Mouse (Mus musculus) limb, embryonic 14.5 days (tissue): Measurements from ENCODE around the gene Fam193a. TPM values are rescaled to one million over a fixed set of nuclear protein-coding genes. Genes with fewer than 3 reads are reported as not detected.

ENCODE experiments used
- ATAC-seq: fragments of 200-750 bp; cut with Nextera tagmentation; 2 replicates; pipeline ENCODE4 v1.8.0; 2017; ENCODE audit warnings: low read depth, moderate number of reproducible peaks, moderate TSS enrichment; ENCODE audit not compliant: low FRiP score
- DNase-seq: peaks from one replicate; pipeline ENCODE4 v3.0.0-alpha.2; 2015; ENCODE audit warnings: low spot score
- H3K27ac ChIP-seq: fragments of 300-500 bp; sonication (generic); replicated peaks from 2 replicates; pipeline ENCODE4 v1.5.1; 2014; ENCODE audit warnings: low read depth, mild to moderate bottlenecking, low read length, moderate library complexity, mixed read lengths
- H3K27me3 ChIP-seq: fragments of 300-500 bp; sonication (generic); 2 replicates; pipeline ENCODE4 v1.6.1; 2014; ENCODE audit warnings: low read length, mixed read lengths; ENCODE audit not compliant: control insufficient read depth, insufficient read depth
- H3K36me3 ChIP-seq: fragments of 300-500 bp; sonication (generic); 2 replicates; pipeline ENCODE4 v1.6.1; 2014; ENCODE audit warnings: mild to moderate bottlenecking, low read length, moderate library complexity, mixed read lengths; ENCODE audit not compliant: control insufficient read depth, insufficient read depth
- H3K4me1 ChIP-seq: fragments of 300-500 bp; sonication (generic); 2 replicates; pipeline ENCODE4 v1.6.1; 2014; ENCODE audit warnings: antibody characterized with exemption, low read length, mixed read lengths; ENCODE audit not compliant: control insufficient read depth, insufficient read depth
- H3K4me2 ChIP-seq: fragments of 300-500 bp; sonication (generic); replicated peaks from 2 replicates; pipeline ENCODE4 v1.6.1; 2014; ENCODE audit warnings: low read depth, mild to moderate bottlenecking, low read length, moderate library complexity; ENCODE audit not compliant: severe bottlenecking
- H3K4me3 ChIP-seq: fragments of 300-500 bp; sonication (generic); replicated peaks from 2 replicates; pipeline ENCODE4 v1.5.1; 2014; ENCODE audit warnings: low read length
- H3K9ac ChIP-seq: fragments of 300-500 bp; sonication (generic); 2 replicates; pipeline ENCODE4 v1.6.1; 2014; ENCODE audit warnings: mild to moderate bottlenecking, low read depth, low read length, moderate library complexity; ENCODE audit not compliant: severe bottlenecking
- H3K9me3 ChIP-seq: fragments of 300-500 bp; sonication (generic); 2 replicates; pipeline ENCODE4 v1.6.1; 2016; ENCODE audit warnings: low read length; ENCODE audit not compliant: control insufficient read depth
- POLR2A ChIP-seq: fragments of 200-500 bp; IDR thresholded peaks from 2 replicates; pipeline ENCODE4 v1.8.0; 2012; ENCODE audit warnings: inconsistent platforms, mild to moderate bottlenecking, moderate library complexity, borderline replicate concordance; ENCODE audit not compliant: insufficient read depth, insufficient read length; ENCODE audit errors: extremely low read depth
- WGBS: fragments of 180-500 bp; shearing (Covaris S2); extraction: QIAGEN DNeasy Blood & Tissue Kit; methylation state at CpG from one replicate; pipeline ENCODE4 v1.1.7; 2014; 5-methylcytosine and 5-hydroxymethylcytosine counted together
- polyA plus RNA-seq, 2 experiments: library from polyadenylated mRNA; depleted of rRNA in 1 of 2; stranded (reverse) in 1 of 2; unstranded in 1 of 2; fragments of >200 nt; fragmentation: Nextera tagmentation in 1 of 2; extraction: Ambion mirVana in 1 of 2; gene quantifications; 2 replicates each; pipeline versions ENCODE4 v1.2.1 to v1.2.3; 2012 to 2014

Gene Fam193a
- polyA plus RNA-seq, 2 experiments, result 16.6 to 57.5 TPM

- no peak for DNase-seq
- ATAC-seq, result no peak
- Histone ChIP-seq H3K4me1 (no peaks in the 10 kb centered on the region), H3K4me3 (no peak overlapping the region), H3K27ac (no peak overlapping the region), H3K9me3 (no peaks in the 10 kb centered on the region), H3K4me2 (no peak overlapping the region), H3K36me3 (no peaks in the 10 kb centered on the region), H3K9ac (no peak overlapping the region), H3K27me3 (no peaks in the 10 kb centered on the region)
- WGBS, result 46% methylated on average over 4 of the region's 4 CpGs
- no peak for TF ChIP-seq POLR2A
Measured at GRCm38 (mm10) chr5:34530687-34531086, 161.0 kb downstream of the Fam193a start.

DNA sequence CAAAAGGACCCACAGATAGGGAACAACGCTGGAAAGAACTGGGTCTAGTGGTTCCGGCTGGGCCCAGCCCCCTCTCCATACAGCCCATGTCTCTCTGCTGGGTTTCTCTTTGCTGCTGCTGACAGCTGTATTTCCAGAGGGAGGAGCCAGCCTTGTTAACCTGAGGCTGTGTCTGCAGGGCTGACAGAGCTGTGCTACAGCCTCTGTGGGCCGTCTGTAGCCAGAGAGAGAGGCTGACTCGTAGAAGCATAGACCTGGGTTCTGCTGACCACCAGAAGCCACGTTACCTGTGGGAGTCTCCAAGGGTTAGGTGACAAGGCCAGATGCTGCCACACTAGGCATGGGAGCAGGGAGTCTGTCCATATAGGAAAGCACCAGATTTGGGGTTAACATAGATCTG, 163.3 kb downstream of the Fam193a start:
- H3K9me3 ChIP-seq, result no peaks in the 10 kb centered on the region
- H3K4me2 ChIP-seq, result no peak overlapping the region
- no peak for DNase-seq
- no peak overlapping the region for H3K27ac ChIP-seq
- WGBS, result 70% methylated on average over 5 of the region's 5 CpGs
- ATAC-seq, result no peak
- H3K4me3 ChIP-seq, result no peak overlapping the region
- no peak for TF ChIP-seq POLR2A
- H3K9ac ChIP-seq, result no peak overlapping the region
- H3K4me1 ChIP-seq, result no peaks in the 10 kb centered on the region
- no peaks in the 10 kb centered on the region for H3K27me3 ChIP-seq
- H3K36me3 ChIP-seq, result no peaks in the 10 kb centered on the region

GRCm38 (mm10) chr5:34533820-34534219, 164.1 kb downstream of the Fam193a start:
- DNase-seq, result no peak

DNA sequence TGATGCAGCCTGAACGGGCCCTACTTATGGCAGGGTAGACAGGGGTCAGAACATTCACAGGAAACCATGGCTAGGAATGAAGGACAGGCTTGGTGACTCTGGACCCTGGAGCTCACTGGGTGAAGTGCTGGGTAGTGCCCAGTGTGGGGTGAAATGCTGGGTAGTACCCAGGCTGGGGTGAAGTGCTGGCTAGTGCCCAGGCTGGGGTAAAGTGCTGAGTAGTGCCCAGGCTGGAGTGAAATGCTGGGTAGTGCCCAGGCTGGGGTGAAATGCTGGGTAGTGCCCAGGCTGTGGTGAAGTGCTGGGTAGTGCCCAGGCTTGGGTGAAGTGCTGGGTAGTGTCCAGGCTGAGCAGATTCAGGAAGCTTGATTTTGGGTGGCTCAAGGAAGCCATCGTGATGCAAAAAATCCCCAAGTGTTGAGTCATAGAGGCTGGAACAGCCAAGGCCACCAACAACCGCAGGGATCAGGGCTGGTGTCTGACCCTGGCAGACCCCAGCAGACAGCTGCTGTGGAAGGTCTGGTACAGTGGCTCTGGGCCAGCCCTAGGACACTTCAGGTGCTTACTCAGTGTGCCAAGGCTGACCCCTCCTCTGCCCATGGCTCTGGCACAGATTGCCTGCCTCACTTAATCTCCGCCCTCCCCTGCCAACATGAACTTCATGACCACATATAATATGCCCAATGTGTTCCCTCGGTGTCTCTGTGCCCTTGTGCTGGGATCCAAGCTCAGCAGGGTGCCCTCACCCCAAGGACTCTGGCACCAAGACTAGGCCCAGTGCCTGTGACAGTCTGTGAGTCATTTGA, 165.2 kb downstream of the Fam193a start:
- no peak for ATAC-seq
- Histone ChIP-seq H3K9me3 (no peaks in the 10 kb centered on the region), H3K4me2 (no peak overlapping the region), H3K4me3 (no peak overlapping the region), H3K9ac (no peak overlapping the region), H3K36me3 (no peaks in the 10 kb centered on the region), H3K27ac (no peak overlapping the region), H3K4me1 (no peaks in the 10 kb centered on the region), H3K27me3 (no peaks in the 10 kb centered on the region)
- WGBS, result 81% methylated on average over 5 of the region's 5 CpGs
- DNase-seq, result no peak
- TF ChIP-seq POLR2A, result no peak

More at GRCm38 (mm10) chr5:34533820-34534219, 164.1 kb downstream of the Fam193a start:
- WGBS, result 78% methylated on average over 3 of the region's 3 CpGs
- Histone ChIP-seq H3K4me2 (no peak overlapping the region), H3K27me3 (no peaks in the 10 kb centered on the region), H3K4me1 (no peaks in the 10 kb centered on the region), H3K27ac (no peak overlapping the region), H3K9ac (no peak overlapping the region), H3K4me3 (no peak overlapping the region), H3K9me3 (no peaks in the 10 kb centered on the region), H3K36me3 (no peaks in the 10 kb centered on the region)
- no peak for ATAC-seq
- TF ChIP-seq POLR2A, result no peak

GRCm38 (mm10) chr5:34535831-34536230, 166.1 kb downstream of the Fam193a start:
- Histone ChIP-seq H3K27me3 (no peaks in the 10 kb centered on the region), H3K4me2 (no peak overlapping the region), H3K27ac (no peak overlapping the region), H3K4me3 (no peak overlapping the region), H3K9ac (no peak overlapping the region), H3K4me1 (no peaks in the 10 kb centered on the region), H3K36me3 (no peaks in the 10 kb centered on the region), H3K9me3 (no peaks in the 10 kb centered on the region)
- TF ChIP-seq POLR2A, result no peak
- no peak for ATAC-seq
- DNase-seq, result no peak
- WGBS, result 79% methylated on average over 7 of the region's 7 CpGs

Other genes with a start within 250 kb of the Fam193a start
- gene Poln, start 200.5 kb upstream of the Fam193a start, polyA plus RNA-seq (2012; rRNA removed), result 0.79 and 1.7 TPM in 2 replicates
- gene Poln, start 200.5 kb upstream of the Fam193a start, polyA plus RNA-seq (2014; fragmentation: Nextera tagmentation; extraction: Ambion mirVana), result 0.97 and 1.3 TPM in 2 replicates
- gene Haus3, start 200.4 kb upstream of the Fam193a start, polyA plus RNA-seq (2012; rRNA removed), result 8.0 and 12.4 TPM in 2 replicates
- gene Haus3, start 200.4 kb upstream of the Fam193a start, polyA plus RNA-seq (2014; fragmentation: Nextera tagmentation; extraction: Ambion mirVana), result 24.5 and 25.5 TPM in 2 replicates
- 89.7 and 125 TPM in 2 replicates for gene Mxd4, start 182.2 kb upstream of the Fam193a start, polyA plus RNA-seq (2012; rRNA removed)
- 46.6 and 52.2 TPM in 2 replicates for gene Mxd4, start 182.2 kb upstream of the Fam193a start, polyA plus RNA-seq (2014; fragmentation: Nextera tagmentation; extraction: Ambion mirVana)
- 1.7 and 2.4 TPM in 2 replicates for gene Zfyve28, start 81.5 kb upstream of the Fam193a start, polyA plus RNA-seq (2012; rRNA removed)
- 0.83 and 0.95 TPM in 2 replicates for gene Zfyve28, start 81.5 kb upstream of the Fam193a start, polyA plus RNA-seq (2014; fragmentation: Nextera tagmentation; extraction: Ambion mirVana)
- 0.04 TPM in 2 replicates for gene Cfap99, start 81.3 kb upstream of the Fam193a start, polyA plus RNA-seq (2012; rRNA removed)
- not detected in 2 replicates for gene Cfap99, start 81.3 kb upstream of the Fam193a start, polyA plus RNA-seq (2014; fragmentation: Nextera tagmentation; extraction: Ambion mirVana)
- gene Rnf4, start 33.6 kb upstream of the Fam193a start, polyA plus RNA-seq (2012; rRNA removed), result 130 and 142 TPM in 2 replicates
- 154 and 168 TPM in 2 replicates for gene Rnf4, start 33.6 kb upstream of the Fam193a start, polyA plus RNA-seq (2014; fragmentation: Nextera tagmentation; extraction: Ambion mirVana)
- gene Tnip2, start 144.1 kb downstream of the Fam193a start, polyA plus RNA-seq (2012; rRNA removed), result 17.1 and 23.7 TPM in 2 replicates
- 15.8 and 17.1 TPM in 2 replicates for gene Tnip2, start 144.1 kb downstream of the Fam193a start, polyA plus RNA-seq (2014; fragmentation: Nextera tagmentation; extraction: Ambion mirVana)
- gene Sh3bp2, start 155.9 kb downstream of the Fam193a start, polyA plus RNA-seq (2012; rRNA removed), result 17.9 and 23.5 TPM in 2 replicates
- gene Sh3bp2, start 155.9 kb downstream of the Fam193a start, polyA plus RNA-seq (2014; fragmentation: Nextera tagmentation; extraction: Ambion mirVana), result 12.2 and 12.6 TPM in 2 replicates
- gene Add1, start 203.7 kb downstream of the Fam193a start, polyA plus RNA-seq (2012; rRNA removed), result 222 and 235 TPM in 2 replicates
- 197 and 210 TPM in 2 replicates for gene Add1, start 203.7 kb downstream of the Fam193a start, polyA plus RNA-seq (2014; fragmentation: Nextera tagmentation; extraction: Ambion mirVana)